Mouse (Mus musculus): ENCODE measurements around the gene Gm45785.

DNA sequence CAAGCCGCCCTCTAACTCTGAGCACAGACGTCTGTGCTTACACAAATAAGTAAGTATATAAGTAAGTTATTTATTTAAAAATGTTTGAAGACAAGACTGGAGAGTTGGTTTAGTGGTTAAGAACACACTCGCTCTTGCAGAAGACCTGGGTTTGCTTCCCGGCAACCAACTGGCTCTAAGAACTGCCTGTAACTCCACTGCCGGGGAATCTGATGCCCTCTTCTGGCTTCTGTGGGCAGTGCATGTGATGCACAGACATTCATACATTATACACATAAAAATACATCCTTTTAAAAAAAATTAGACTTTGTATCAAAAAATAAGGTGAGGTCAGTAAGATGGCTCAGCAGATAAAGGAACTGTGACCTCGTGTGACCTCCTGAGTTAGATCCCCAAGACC, 45.6 kb downstream of the Gm45785 start:
- TF ChIP-seq EP300 (IDR thresholded peaks at IDR 0.05) (no peak), CTCF (IDR thresholded peaks at IDR 0.05) (peak; percentile 34)

All from lung, postnatal 0 days (tissue).